Mouse (Mus musculus) intestine, embryonic 15.5 days (tissue): ENCODE results near the gene Tcte1. TPM values are rescaled to one million over a fixed set of nuclear protein-coding genes. Genes with fewer than 3 reads are reported as not detected.

ENCODE experiments used
- ATAC-seq: fragments of 200-750 bp; cut with Nextera tagmentation; 2 replicates; pipeline ENCODE4 v1.8.0; 2017; ENCODE audit warnings: moderate TSS enrichment, moderate library complexity
- H3K27ac ChIP-seq: fragments of 300-500 bp; sonication (generic); 2 replicates; pipeline ENCODE4 v1.5.1; 2015; ENCODE audit warnings: mild to moderate bottlenecking, inconsistent platforms
- H3K27me3 ChIP-seq: fragments of 300-500 bp; sonication (generic); replicated peaks from 2 replicates; pipeline ENCODE4 v1.6.1; 2015; ENCODE audit warnings: inconsistent platforms
- H3K36me3 ChIP-seq: fragments of 300-500 bp; sonication (generic); 2 replicates; pipeline ENCODE4 v1.6.1; 2015; ENCODE audit warnings: inconsistent platforms
- H3K4me1 ChIP-seq: fragments of 300-500 bp; sonication (generic); replicated peaks from 2 replicates; pipeline ENCODE4 v1.6.1; 2015; ENCODE audit warnings: inconsistent platforms
- H3K4me2 ChIP-seq: fragments of 300-500 bp; sonication (generic); replicated peaks from 2 replicates; pipeline ENCODE4 v1.6.1; 2015; ENCODE audit warnings: mild to moderate bottlenecking, inconsistent platforms
- H3K4me3 ChIP-seq: fragments of 300-500 bp; sonication (generic); replicated peaks from 2 replicates; pipeline ENCODE4 v1.5.1; 2015; ENCODE audit warnings: inconsistent platforms
- H3K9ac ChIP-seq: fragments of 300-500 bp; sonication (generic); 2 replicates; pipeline ENCODE4 v1.6.1; 2015; ENCODE audit warnings: inconsistent platforms
- H3K9me3 ChIP-seq: fragments of 300-500 bp; sonication (generic); 2 replicates; pipeline ENCODE4 v1.6.1; 2016; ENCODE audit warnings: inconsistent platforms
- WGBS: fragments of 180-500 bp; shearing (Covaris S2); methylation state at CpG from one replicate; pipeline ENCODE4 v1.1.7; 2015; 5-methylcytosine and 5-hydroxymethylcytosine counted together
- polyA plus RNA-seq: library from polyadenylated mRNA; unstranded; fragments of >200 nt; fragmentation: Nextera tagmentation; extraction: Ambion mirVana; gene quantifications from 2 replicates; pipeline ENCODE4 v1.2.1, GENCODE M21; 2015

Gene Tcte1
- polyA plus RNA-seq, 1 experiment from 2014 or later = 0.33 TPM

GRCm38 (mm10) chr17:45551249-45551796 lies 28.1 kb downstream of the Tcte1 start:
- WGBS = 62% methylated on average over 7 of the region's 7 CpGs
- Histone ChIP-seq H3K27ac (no peak overlapping the region), H3K9ac (no peak overlapping the region), H3K9me3 (no peaks in the 10 kb centered on the region), H3K27me3 (peaks cover 29% of the 10 kb centered on the region), H3K36me3 (no peaks in the 10 kb centered on the region), H3K4me3 (no peak overlapping the region), H3K4me1 (peaks cover 10% of the 10 kb centered on the region; the same call in 1 of the 2 replicates), H3K4me2 (no peak overlapping the region)
- no peak for ATAC-seq

DNA sequence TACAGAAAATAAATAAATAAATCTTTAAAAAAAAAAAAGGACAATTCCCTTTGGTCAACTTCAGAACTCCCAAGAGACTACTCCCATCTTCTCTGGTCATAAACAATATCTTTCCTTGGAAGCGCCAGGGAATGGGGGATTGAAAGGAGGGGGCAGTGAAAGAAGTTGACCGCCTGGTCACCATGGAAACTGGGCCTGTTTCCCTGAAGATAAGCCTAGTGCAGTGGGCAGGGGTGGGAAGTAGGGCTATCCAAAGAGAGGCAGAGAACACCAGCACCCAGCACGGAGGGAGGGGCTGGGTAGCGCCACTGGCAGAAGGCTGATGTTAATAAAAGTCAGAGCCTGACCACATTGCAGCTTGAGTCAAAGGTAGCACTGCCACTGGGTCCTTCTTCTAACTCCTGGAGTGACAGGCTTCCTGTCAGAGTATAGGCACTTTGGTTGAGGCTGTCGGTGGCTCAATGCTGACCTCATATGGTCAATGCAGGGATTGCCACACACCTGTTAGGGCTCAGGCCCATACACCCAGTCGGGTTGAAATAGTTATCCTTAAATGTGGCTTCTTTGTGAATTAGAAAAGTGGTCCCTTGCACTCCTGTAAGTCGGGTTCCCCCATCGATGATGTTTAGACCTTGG lies 28.7 kb downstream of the Tcte1 start:
- Histone ChIP-seq H3K4me2 (no peak overlapping the region), H3K4me1 (peaks cover 12% of the 10 kb centered on the region; the same call in 1 of the 2 replicates), H3K9ac (no peak overlapping the region), H3K36me3 (no peaks in the 10 kb centered on the region), H3K4me3 (no peak overlapping the region), H3K27me3 (peaks cover 28% of the 10 kb centered on the region), H3K27ac (no peak overlapping the region), H3K9me3 (no peaks in the 10 kb centered on the region)
- 0 out of 2 replicates have a peak, but pooled peaks have one; percentile 40 for ATAC-seq
- 3% methylated on average over 8 of the region's 8 CpGs for WGBS

- H3K4me2 ChIP-seq = no peak overlapping the region
- H3K27ac ChIP-seq = no peak overlapping the region
- H3K9ac ChIP-seq = no peak overlapping the region
- peaks cover 17% of the 10 kb centered on the region; the same call in 1 of the 2 replicates for H3K4me1 ChIP-seq
- H3K27me3 ChIP-seq = peaks cover 20% of the 10 kb centered on the region
- 81% methylated on average over 3 of the region's 3 CpGs for WGBS
- H3K36me3 ChIP-seq = no peaks in the 10 kb centered on the region
- no peaks in the 10 kb centered on the region for H3K9me3 ChIP-seq
- no peak for ATAC-seq
- H3K4me3 ChIP-seq = no peak overlapping the region
These were observed 29.8 kb downstream of the Tcte1 start for GRCm38 (mm10) chr17:45553065-45553464.

DNA sequence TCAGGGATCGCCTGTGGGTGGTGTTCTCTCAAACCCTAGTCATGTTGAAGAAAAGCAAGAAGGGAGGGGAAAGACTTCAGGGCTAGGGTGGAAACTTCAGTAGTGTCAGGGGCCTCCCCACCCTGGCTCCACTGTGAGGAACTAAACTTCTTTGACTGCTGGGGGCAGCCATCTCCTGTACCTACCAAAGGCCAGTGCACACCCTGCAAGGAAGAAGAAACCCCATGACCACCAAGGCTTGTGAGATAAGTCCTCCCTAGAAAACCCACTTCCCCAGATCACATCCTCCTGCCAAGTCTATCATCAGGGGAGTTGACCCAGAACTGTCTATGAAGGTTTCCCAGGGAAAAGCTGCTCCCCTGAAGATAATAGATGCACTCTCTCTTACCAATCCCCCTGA lies 31.2 kb downstream of the Tcte1 start:
- H3K36me3 ChIP-seq = no peaks in the 10 kb centered on the region
- no peak for ATAC-seq
- H3K9ac ChIP-seq = no peak overlapping the region
- H3K9me3 ChIP-seq = no peaks in the 10 kb centered on the region
- no peak overlapping the region for H3K27ac ChIP-seq
- H3K4me2 ChIP-seq = no peak overlapping the region
- H3K4me1 ChIP-seq = peaks cover 15% of the 10 kb centered on the region; the same call in 1 of the 2 replicates
- WGBS = 32% methylated on average over 1 of the region's 1 CpGs
- H3K27me3 ChIP-seq = peaks cover 8% of the 10 kb centered on the region
- H3K4me3 ChIP-seq = no peak overlapping the region

GRCm38 (mm10) chr17:45555452-45556106 lies 32.3 kb downstream of the Tcte1 start, which contains the start of gene Nfkbie:
Gene Nfkbie (plus strand): TSS chr17:45555703.
- H3K9ac ChIP-seq = peak within 1 kb of the TSS; percentile 60
- H3K4me1 ChIP-seq = peaks cover 15% of the 10 kb centered on the region; the same call in 1 of the 2 replicates
- peak within 1 kb of the TSS; percentile 86 for H3K4me2 ChIP-seq
- H3K9me3 ChIP-seq = no peaks in the 10 kb centered on the region
- peaks cover 8% of the 10 kb centered on the region for H3K27me3 ChIP-seq
- ATAC-seq = peak; percentile 92
- H3K27ac ChIP-seq = 0 out of 2 replicates have a peak within 1 kb of the TSS, but pooled peaks have one; percentile 23
- under 1% methylated on average over 45 of the region's 45 CpGs for WGBS
- no peaks in the 10 kb centered on the region for H3K36me3 ChIP-seq
- H3K4me3 ChIP-seq = peak within 1 kb of the TSS; percentile 68

GRCm38 (mm10) chr17:45556107-45556489 lies 32.9 kb downstream of the Tcte1 start:
- H3K9me3 ChIP-seq = no peaks in the 10 kb centered on the region
- peaks cover 8% of the 10 kb centered on the region for H3K27me3 ChIP-seq
- H3K4me3 ChIP-seq = peak overlapping the region; percentile 68
- H3K4me1 ChIP-seq = peaks cover 15% of the 10 kb centered on the region; the same call in 1 of the 2 replicates
- H3K27ac ChIP-seq = no peak overlapping the region
- H3K9ac ChIP-seq = peak overlapping the region; percentile 60
- H3K4me2 ChIP-seq = peak overlapping the region; percentile 86
- 3% methylated on average over 14 of the region's 14 CpGs for WGBS
- H3K36me3 ChIP-seq = no peaks in the 10 kb centered on the region
- ATAC-seq = no peak

DNA sequence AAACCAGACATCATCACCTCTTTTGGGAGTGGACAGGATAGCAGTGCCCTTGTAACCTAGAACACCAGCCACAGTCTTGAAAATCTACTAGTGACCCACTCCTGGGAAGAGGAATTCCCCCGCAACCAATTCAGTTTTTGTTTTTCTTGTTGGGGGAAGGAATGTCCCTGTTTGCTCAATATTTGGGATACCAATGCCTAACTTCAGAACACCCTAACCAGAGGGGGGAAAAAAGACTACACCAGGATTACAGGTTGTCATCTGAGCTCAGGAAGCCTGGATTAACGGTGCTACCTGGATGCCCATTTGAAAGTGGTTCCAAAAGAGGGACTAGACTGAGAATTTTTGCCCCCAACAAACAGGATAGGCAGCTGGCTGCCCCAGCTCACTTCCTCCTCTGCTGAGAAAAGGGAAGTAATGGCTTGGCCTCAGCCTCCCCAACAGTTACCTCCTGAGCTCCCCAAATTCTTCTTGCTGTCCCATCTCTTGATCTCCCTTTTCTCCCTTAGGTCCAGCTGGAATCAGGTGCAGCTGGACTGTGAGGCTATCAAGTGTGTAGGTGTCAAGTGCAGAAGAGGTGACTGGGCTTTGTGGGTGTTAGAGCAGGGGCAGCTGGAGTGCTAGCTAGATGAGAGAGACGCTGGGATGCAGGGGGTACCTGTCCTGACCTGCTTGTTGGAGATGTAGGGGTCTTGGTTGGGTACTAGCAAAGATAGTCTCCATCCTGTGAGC lies 33.4 kb downstream of the Tcte1 start:
- peak overlapping the region; percentile 86 for H3K4me2 ChIP-seq
- H3K9ac ChIP-seq = peak overlapping the region; percentile 60
- no peaks in the 10 kb centered on the region for H3K36me3 ChIP-seq
- H3K27me3 ChIP-seq = peaks cover 8% of the 10 kb centered on the region
- H3K4me3 ChIP-seq = peak overlapping the region; percentile 68
- no peak for ATAC-seq
- WGBS = 62% methylated on average over 3 of the region's 3 CpGs
- no peaks in the 10 kb centered on the region for H3K9me3 ChIP-seq
- H3K27ac ChIP-seq = no peak overlapping the region
- peaks cover 15% of the 10 kb centered on the region; the same call in 1 of the 2 replicates for H3K4me1 ChIP-seq

DNA sequence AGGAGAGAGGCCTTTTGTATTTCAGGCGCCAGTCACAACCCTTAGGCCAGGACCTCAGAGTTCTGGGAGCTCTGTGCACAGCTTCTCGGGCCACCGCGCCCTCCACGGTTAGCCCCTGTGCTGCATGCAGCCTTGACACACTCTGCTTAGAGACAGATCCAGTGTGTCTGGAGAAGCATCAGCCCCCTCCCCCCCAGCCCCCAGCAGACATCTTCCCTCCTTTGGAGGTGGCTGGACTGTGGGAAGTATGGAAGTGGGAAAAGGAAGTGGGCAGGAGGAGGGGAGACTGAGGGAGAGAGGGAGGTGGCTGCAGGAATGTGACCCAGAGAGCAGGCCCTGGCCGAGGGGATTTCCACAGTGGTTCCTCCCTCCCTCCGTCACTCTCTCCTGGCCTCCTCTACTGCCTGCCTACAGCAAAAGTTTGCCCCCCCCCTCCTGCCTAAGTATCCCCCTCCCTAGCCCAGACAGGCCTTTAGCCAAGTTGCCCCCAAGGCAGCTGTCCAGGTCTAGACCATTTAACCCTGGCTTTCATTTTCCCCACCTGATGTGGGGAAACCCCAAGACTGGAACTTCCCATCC lies 34.1 kb downstream of the Tcte1 start:
- Histone ChIP-seq H3K36me3 (no peaks in the 10 kb centered on the region), H3K27ac (no peak overlapping the region), H3K27me3 (peaks cover 8% of the 10 kb centered on the region), H3K4me3 (0 out of 2 replicates have a peak overlapping the region, but pooled peaks have one; percentile 4), H3K9ac (peak overlapping the region; percentile 8; the same call in 1 of the 2 replicates), H3K9me3 (no peaks in the 10 kb centered on the region), H3K4me2 (peak overlapping the region; percentile 86; the same call in 1 of the 2 replicates), H3K4me1 (peaks cover 13% of the 10 kb centered on the region; the same call in 1 of the 2 replicates)
- WGBS = 65% methylated on average over 7 of the region's 7 CpGs
- ATAC-seq = no peak

DNA sequence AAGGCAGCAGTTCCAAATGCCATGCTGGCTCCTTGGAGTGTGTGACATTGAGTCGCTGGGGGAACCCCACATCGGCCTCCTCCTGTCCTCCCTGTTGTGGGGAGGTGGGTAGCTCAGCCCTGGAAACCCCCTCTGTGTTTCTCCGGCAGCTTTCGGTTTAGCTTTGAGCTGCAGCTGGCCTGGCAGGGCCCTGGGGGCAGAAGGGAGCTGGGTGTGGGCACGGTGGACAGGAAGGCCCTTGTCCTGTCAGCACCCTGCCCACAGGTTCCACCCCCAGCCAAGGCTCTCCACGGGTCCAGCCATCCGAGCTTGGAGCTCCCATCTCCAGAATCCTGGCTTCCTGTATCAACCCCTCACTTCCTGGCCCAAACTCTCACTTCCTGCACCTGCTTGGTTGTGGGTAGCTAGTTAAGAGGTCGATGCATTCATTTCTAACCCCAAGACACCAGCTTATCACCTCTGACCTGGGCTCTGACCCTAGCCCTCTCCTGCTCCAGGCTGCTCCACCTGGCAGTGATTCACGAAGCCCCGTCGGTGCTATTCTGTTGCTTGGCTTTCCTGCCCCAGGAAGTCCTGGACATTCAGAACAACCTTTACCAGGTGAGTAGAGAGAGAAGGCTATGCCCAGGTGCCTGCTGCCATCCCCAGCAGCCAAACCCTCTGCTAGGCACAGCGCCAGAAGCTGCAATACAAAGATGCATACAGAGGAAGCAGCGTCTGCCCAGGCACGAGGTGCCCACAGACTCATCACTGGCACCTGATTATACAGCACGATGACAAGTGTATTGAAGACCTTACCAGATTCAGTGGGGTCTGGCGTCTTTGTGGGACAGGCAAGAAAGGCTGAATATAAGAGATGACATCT lies 35.0 kb downstream of the Tcte1 start:
- no peaks in the 10 kb centered on the region for H3K9me3 ChIP-seq
- 0 out of 2 replicates have a peak overlapping the region, but pooled peaks have one; percentile 24 for H3K4me2 ChIP-seq
- WGBS = 74% methylated on average over 16 of the region's 16 CpGs
- no peak overlapping the region for H3K27ac ChIP-seq
- no peak overlapping the region for H3K9ac ChIP-seq
- ATAC-seq = no peak
- H3K36me3 ChIP-seq = no peaks in the 10 kb centered on the region
- H3K4me1 ChIP-seq = peaks cover 13% of the 10 kb centered on the region; the same call in 1 of the 2 replicates
- H3K27me3 ChIP-seq = peaks cover 8% of the 10 kb centered on the region
- no peak overlapping the region for H3K4me3 ChIP-seq

- 88% methylated on average over 15 of the region's 15 CpGs for WGBS
- H3K4me3 ChIP-seq = no peak overlapping the region
- no peak overlapping the region for H3K4me2 ChIP-seq
- peaks cover 8% of the 10 kb centered on the region for H3K27me3 ChIP-seq
- peaks cover 19% of the 10 kb centered on the region for H3K4me1 ChIP-seq
- no peak for ATAC-seq
- H3K36me3 ChIP-seq = no peaks in the 10 kb centered on the region
- H3K27ac ChIP-seq = no peak overlapping the region
- H3K9me3 ChIP-seq = no peaks in the 10 kb centered on the region
- H3K9ac ChIP-seq = no peak overlapping the region
These were observed 36.7 kb downstream of the Tcte1 start for GRCm38 (mm10) chr17:45559732-45560525.
